Mouse (Mus musculus): ENCODE results near the gene Trat1. TPM values are rescaled to one million over a fixed set of nuclear protein-coding genes. Genes with fewer than 3 reads are reported as not detected.

Gene Trat1
- polyA plus RNA-seq, 1 experiment: not detected

- no peak for TF ChIP-seq GATA1 (IDR thresholded peaks at IDR 0.05; ENCODE audit: low read length)
These were observed 26.4 kb downstream of the Trat1 start for GRCm38 (mm10) chr16:48745418-48745817.

GRCm38 (mm10) chr16:48745011-48745410 lies 26.8 kb downstream of the Trat1 start:
- TF ChIP-seq GATA1 (IDR thresholded peaks at IDR 0.05; ENCODE audit: low read length): no peak

- TF ChIP-seq GATA1 (IDR thresholded peaks at IDR 0.05; ENCODE audit: low read length): no peak
These were observed 30.3 kb downstream of the Trat1 start for GRCm38 (mm10) chr16:48741549-48741948.

GRCm38 (mm10) chr16:48739974-48740373 lies 31.8 kb downstream of the Trat1 start:
- TF ChIP-seq GATA1 (IDR thresholded peaks at IDR 0.05; ENCODE audit: low read length): no peak

GRCm38 (mm10) chr16:48738429-48738828 lies 33.4 kb downstream of the Trat1 start:
- TF ChIP-seq GATA1 (IDR thresholded peaks at IDR 0.05; ENCODE audit: low read length): no peak

GRCm38 (mm10) chr16:48736890-48737289 lies 34.9 kb downstream of the Trat1 start:
- TF ChIP-seq GATA1 (IDR thresholded peaks at IDR 0.05; ENCODE audit: low read length): no peak

- TF ChIP-seq GATA1 (IDR thresholded peaks at IDR 0.05; ENCODE audit: low read length): no peak
These were observed 51.6 kb downstream of the Trat1 start for GRCm38 (mm10) chr16:48720259-48720658.

- TF ChIP-seq GATA1 (IDR thresholded peaks at IDR 0.05; ENCODE audit: low read length): no peak
These were observed 52.1 kb downstream of the Trat1 start for GRCm38 (mm10) chr16:48719679-48720078.

GRCm38 (mm10) chr16:48716343-48716742 lies 55.5 kb downstream of the Trat1 start:
- TF ChIP-seq GATA1 (IDR thresholded peaks at IDR 0.05; ENCODE audit: low read length): no peak

GRCm38 (mm10) chr16:48701896-48702295 lies 69.9 kb downstream of the Trat1 start:
- no peak for TF ChIP-seq GATA1 (IDR thresholded peaks at IDR 0.05; ENCODE audit: low read length)

Other genes with a start within 250 kb of the Trat1 start
- not detected in 2 replicates for gene Retnlb, start 44.8 kb upstream of the Trat1 start, polyA plus RNA-seq (2012)
- gene Retnla, start 70.5 kb upstream of the Trat1 start, polyA plus RNA-seq (2012): not detected in 2 replicates
- gene Retnlg, start 100.6 kb upstream of the Trat1 start, polyA plus RNA-seq (2012): not detected in 2 replicates
- gene Dzip3, start 222.1 kb upstream of the Trat1 start, polyA plus RNA-seq (2012): 11.1 and 14.3 TPM in 2 replicates
- gene Cip2a, start 222.2 kb upstream of the Trat1 start, polyA plus RNA-seq (2012): 4.2 and 6.0 TPM in 2 replicates